Mouse (Mus musculus) embryonic fibroblast, embryonic 13.5 days (primary cell): ENCODE results near the gene Smco1.

Experiments used
- CTCF ChIP-seq: IDR thresholded peaks from 2 replicates; pipeline ENCODE4 v1.5.1; 2011; ENCODE audit warnings: mild to moderate bottlenecking, control low read depth, low read length, moderate library complexity, borderline replicate concordance; ENCODE audit not compliant: insufficient read depth
- POLR2A ChIP-seq: IDR thresholded peaks from 2 replicates; pipeline ENCODE4 v1.6.1; 2011; ENCODE audit warnings: low read depth, mild to moderate bottlenecking, control low read depth, low read length, moderate library complexity

GRCm38 (mm10) chr16:32243901-32244300 lies 27.4 kb upstream of the Smco1 start:
- TF ChIP-seq POLR2A (no peak), CTCF (no peak)
